ENCODE assay signal across 14 mouse cellular contexts in genomic region chr9:107609433-107609830, GRCm38 (mm10). TPM values are rescaled to one million over a fixed set of nuclear protein-coding genes. Genes with fewer than 3 reads are reported as not detected.
A peak's percentile ranks its signal among the peaks of the same experiment; 100 is the strongest.
DNase-seq lines count a peak whose midpoint lies in the region; ATAC-seq and TF ChIP-seq lines count a peak whose summit lies in the region.
"Had no signal": no experiment of that assay in that cellular context is flagged by ENCODE, and none has a peak within 500 bp of the region (broad histone marks: within the 10 kb centered on the region; RNA-seq: fewer than 3 reads in every experiment).

No protein-coding gene starts in this region.

- no peak overlapping the region for H3K9ac ChIP-seq in embryonic facial prominence, embryonic 13.5 days
- no peak overlapping the region for H3K9ac ChIP-seq in limb, embryonic 12.5 days (replicated peaks)
- H3K9ac ChIP-seq: hindbrain, embryonic 15.5 days; liver, embryonic 14.5 days had no signal

- no peak for TF ChIP-seq POLR2A in kidney, adult 2 months (IDR thresholded peaks at IDR 0.05; ENCODE audit: low read depth, low read length)

- H3K27ac ChIP-seq in heart, embryonic 10.5 days, result peak overlapping the region; percentile 48; the same call in 1 of the 2 replicates
- peak overlapping the region; percentile 32; the same call in 1 of the 2 replicates for H3K27ac ChIP-seq in kidney, adult 2 months (ENCODE audit: insufficient read depth, low read depth, low read length)
- no peak overlapping the region for H3K27ac ChIP-seq in embryonic facial prominence, embryonic 13.5 days
- peak overlapping the region; percentile 74 for H3K27ac ChIP-seq in limb, embryonic 12.5 days
- H3K27ac ChIP-seq: hindbrain, embryonic 15.5 days; left cerebral cortex, adult 2 months; liver, embryonic 14.5 days had no signal

- no peak for DNase-seq in heart, embryonic 10.5 days (ENCODE audit: low spot score)
- DNase-seq in heart, postnatal 36 days, result no peak
- no peak for DNase-seq in kidney, adult 2 months
- no peak for DNase-seq in kidney, adult 18-20 months
- DNase-seq in ovary, postnatal 10 days (ENCODE audit: low spot score), result no peak
- no peak for DNase-seq in urinary bladder, postnatal 4 days (ENCODE audit: low spot score in 2 of 2)
- DNase-seq: cerebellum, postnatal 36 days; right cerebral cortex, adult 18-20 months; thymus, adult 2 months had no signal

- H3K4me2 ChIP-seq in embryonic facial prominence, embryonic 13.5 days, result peak overlapping the region; percentile 14; the same call in 1 of the 2 replicates
- H3K4me2 ChIP-seq in limb, embryonic 12.5 days, result peak overlapping the region; percentile 56; the same call in 1 of the 2 replicates
- H3K4me2 ChIP-seq: hindbrain, embryonic 15.5 days had no signal

- H3K9me3 ChIP-seq in heart, embryonic 10.5 days, result no peaks in the 10 kb centered on the region
- no peaks in the 10 kb centered on the region for H3K9me3 ChIP-seq in embryonic facial prominence, embryonic 13.5 days
- no peaks in the 10 kb centered on the region for H3K9me3 ChIP-seq in limb, embryonic 12.5 days
- H3K9me3 ChIP-seq: hindbrain, embryonic 15.5 days had no signal

- H3K4me3 ChIP-seq in heart, embryonic 10.5 days, result no peak overlapping the region
- H3K4me3 ChIP-seq in kidney, adult 2 months (ENCODE audit: insufficient read depth, low read depth, low read length), result no peak overlapping the region
- no peak overlapping the region for H3K4me3 ChIP-seq in embryonic facial prominence, embryonic 13.5 days
- H3K4me3 ChIP-seq in limb, embryonic 12.5 days (replicated peaks), result no peak overlapping the region
- H3K4me3 ChIP-seq: hindbrain, embryonic 15.5 days; left cerebral cortex, adult 2 months had no signal

- ATAC-seq in embryonic facial prominence, embryonic 13.5 days (ENCODE audit: insufficient number of reproducible peaks, insufficient read depth, low FRiP score, low TSS enrichment, low read depth), result no peak
- ATAC-seq in limb, embryonic 12.5 days (ENCODE audit: insufficient number of reproducible peaks, insufficient read depth, low FRiP score, low TSS enrichment, low read depth), result no peak

- H3K27me3 ChIP-seq in heart, embryonic 10.5 days (ENCODE audit: insufficient read depth, poor library complexity, severe bottlenecking), result peaks cover 20% of the 10 kb centered on the region
- H3K27me3 ChIP-seq in kidney, adult 2 months (replicated peaks; ENCODE audit: control insufficient read depth, insufficient read depth, low read length), result no peaks in the 10 kb centered on the region
- no peaks in the 10 kb centered on the region for H3K27me3 ChIP-seq in embryonic facial prominence, embryonic 13.5 days
- H3K27me3 ChIP-seq in limb, embryonic 12.5 days, result no peaks in the 10 kb centered on the region
- H3K27me3 ChIP-seq: hindbrain, embryonic 15.5 days had no signal

- peaks cover 88% of the 10 kb centered on the region for H3K4me1 ChIP-seq in heart, embryonic 10.5 days
- peaks cover 32% of the 10 kb centered on the region for H3K4me1 ChIP-seq in kidney, adult 2 months (ENCODE audit: control insufficient read depth, insufficient read depth, low read length)
- peaks cover 72% of the 10 kb centered on the region for H3K4me1 ChIP-seq in embryonic facial prominence, embryonic 13.5 days
- peaks cover 85% of the 10 kb centered on the region for H3K4me1 ChIP-seq in limb, embryonic 12.5 days (replicated peaks)

- H3K36me3 ChIP-seq in heart, embryonic 10.5 days, result peaks cover 10% of the 10 kb centered on the region
- H3K36me3 ChIP-seq in kidney, adult 2 months (ENCODE audit: control insufficient read depth, insufficient read depth, low read length), result no peaks in the 10 kb centered on the region
- H3K36me3 ChIP-seq in embryonic facial prominence, embryonic 13.5 days, result peaks cover 6% of the 10 kb centered on the region; the same call in 1 of the 2 replicates
- peaks cover 11% of the 10 kb centered on the region for H3K36me3 ChIP-seq in limb, embryonic 12.5 days

- intact Hi-C loops in heart, postnatal 36 days (cut with DNase I), result no loop called here

- no peak for TF ChIP-seq CTCF in kidney, adult 2 months (conservative IDR thresholded peaks at IDR 0.05; ENCODE audit: insufficient read depth, insufficient read length, low read depth, low read length)

- WGBS in heart, embryonic 10.5 days, result 65% methylated on average over 4 of the region's 4 CpGs
- 67% methylated on average over 4 of the region's 4 CpGs for WGBS in kidney, adult 2 months
- 61% methylated on average over 4 of the region's 4 CpGs for WGBS in embryonic facial prominence, embryonic 13.5 days
- WGBS in limb, embryonic 12.5 days, result 62% methylated on average over 4 of the region's 4 CpGs

RNA-seq across cellular contexts. Expression of gene Sema3b, which starts 0.4 kb away (rescaled TPM):
- 4.9 and 8.2 TPM in 2 replicates for polyA plus RNA-seq in heart, embryonic 10.5 days (2016; fragmentation: Nextera tagmentation; extraction: Ambion mirVana)
- 10 to 100 TPM; 18.5 to 22.0 TPM for total RNA-seq in heart, postnatal 36 days (2021)
- 63.3 and 78.8 TPM in 2 replicates for polyA plus RNA-seq in kidney, adult 2 months (2012; rRNA removed)
- polyA plus RNA-seq in embryonic facial prominence, embryonic 13.5 days (2015; fragmentation: Nextera tagmentation; extraction: Ambion mirVana), result 8.4 and 8.6 TPM in 2 replicates
- 8.1 and 9.1 TPM in 2 replicates for polyA plus RNA-seq in limb, embryonic 12.5 days (2016; fragmentation: Nextera tagmentation; extraction: Ambion mirVana)

RNA-seq across cellular contexts. Expression of gene Ifrd2, which starts 22.0 kb away (rescaled TPM):
- polyA plus RNA-seq in heart, embryonic 10.5 days (2016; fragmentation: Nextera tagmentation; extraction: Ambion mirVana), result 58.0 and 62.8 TPM in 2 replicates
- 10 to 100 TPM; 48.4 to 51.2 TPM for total RNA-seq in heart, postnatal 36 days (2021)
- 50.5 and 57.8 TPM in 2 replicates for polyA plus RNA-seq in kidney, adult 2 months (2012; rRNA removed)
- 39.3 and 54.2 TPM in 2 replicates for polyA plus RNA-seq in embryonic facial prominence, embryonic 13.5 days (2015; fragmentation: Nextera tagmentation; extraction: Ambion mirVana)
- 38.5 and 40.2 TPM in 2 replicates for polyA plus RNA-seq in limb, embryonic 12.5 days (2016; fragmentation: Nextera tagmentation; extraction: Ambion mirVana)

RNA-seq across cellular contexts. Expression of gene Gnai2, which starts 25.7 kb away (rescaled TPM):
- 359 and 404 TPM in 2 replicates for polyA plus RNA-seq in heart, embryonic 10.5 days (2016; fragmentation: Nextera tagmentation; extraction: Ambion mirVana)
- total RNA-seq in heart, postnatal 36 days (2021), result 100 to 1,000 TPM; 248 to 259 TPM
- 356 and 366 TPM in 2 replicates for polyA plus RNA-seq in kidney, adult 2 months (2012; rRNA removed)
- 446 and 470 TPM in 2 replicates for polyA plus RNA-seq in embryonic facial prominence, embryonic 13.5 days (2015; fragmentation: Nextera tagmentation; extraction: Ambion mirVana)
- 400 and 416 TPM in 2 replicates for polyA plus RNA-seq in limb, embryonic 12.5 days (2016; fragmentation: Nextera tagmentation; extraction: Ambion mirVana)

RNA-seq across cellular contexts. Expression of gene Hyal3, which starts 28.8 kb away (rescaled TPM):
- polyA plus RNA-seq in heart, embryonic 10.5 days (2016; fragmentation: Nextera tagmentation; extraction: Ambion mirVana), result 0.36 and 0.70 TPM in 2 replicates
- under 1 TPM; 0.36 to 0.46 TPM for total RNA-seq in heart, postnatal 36 days (2021)
- 1.6 and 2.1 TPM in 2 replicates for polyA plus RNA-seq in kidney, adult 2 months (2012; rRNA removed)
- polyA plus RNA-seq in embryonic facial prominence, embryonic 13.5 days (2015; fragmentation: Nextera tagmentation; extraction: Ambion mirVana), result 1.6 and 2.8 TPM in 2 replicates
- polyA plus RNA-seq in limb, embryonic 12.5 days (2016; fragmentation: Nextera tagmentation; extraction: Ambion mirVana), result 1.3 and 1.4 TPM in 2 replicates

RNA-seq across cellular contexts. Expression of gene Naa80, which starts 30.7 kb away (rescaled TPM):
- polyA plus RNA-seq in heart, embryonic 10.5 days (2016; fragmentation: Nextera tagmentation; extraction: Ambion mirVana), result 14.8 and 15.3 TPM in 2 replicates
- total RNA-seq in heart, postnatal 36 days (2021), result 10 to 100 TPM; 16.6 to 19.1 TPM
- 43.0 and 62.8 TPM in 2 replicates for polyA plus RNA-seq in kidney, adult 2 months (2012; rRNA removed)
- 21.8 and 22.5 TPM in 2 replicates for polyA plus RNA-seq in embryonic facial prominence, embryonic 13.5 days (2015; fragmentation: Nextera tagmentation; extraction: Ambion mirVana)
- 14.3 and 16.1 TPM in 2 replicates for polyA plus RNA-seq in limb, embryonic 12.5 days (2016; fragmentation: Nextera tagmentation; extraction: Ambion mirVana)
